Comparison of ENCODE assay signal across 11 mouse cellular contexts in the genomic region with DNA sequence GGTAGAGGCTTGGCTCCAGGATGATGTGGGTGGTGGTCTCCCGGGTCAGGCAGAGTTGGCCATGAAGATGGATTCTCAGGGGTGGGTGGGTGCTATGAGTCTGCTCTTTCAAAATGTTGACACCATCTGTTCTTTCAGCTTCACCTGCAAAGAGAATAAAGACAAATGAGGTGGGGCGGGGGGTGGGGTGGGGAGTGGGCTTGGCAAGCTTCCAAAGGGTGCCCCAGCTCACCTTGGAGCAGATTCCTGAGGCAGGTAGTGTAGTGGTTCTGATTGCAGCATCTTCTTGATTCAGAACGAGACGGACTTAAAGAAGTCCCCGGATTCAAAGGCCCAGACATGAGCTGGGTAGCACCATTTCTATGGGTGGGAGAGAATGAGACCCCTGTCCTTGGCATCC. TPM values are rescaled to one million over a fixed set of nuclear protein-coding genes. Genes with fewer than 3 reads are reported as not detected.
DNase-seq lines count a peak whose midpoint lies in the region; ATAC-seq and TF ChIP-seq lines count a peak whose summit lies in the region.
"Had no signal": no experiment of that assay in that cellular context is flagged by ENCODE, and none has a peak within 500 bp of the region (broad histone marks: within the 10 kb centered on the region; RNA-seq: fewer than 3 reads in every experiment).

No protein-coding gene starts in this region.

- no peak overlapping the region for H3K27ac ChIP-seq in hindbrain, embryonic 11.5 days (ENCODE audit: low read depth, low read length)
- H3K27ac ChIP-seq in hindbrain, embryonic 14.5 days: no peak overlapping the region
- H3K27ac ChIP-seq in embryonic facial prominence, embryonic 13.5 days: peak overlapping the region; percentile 99
- H3K27ac ChIP-seq in intestine, embryonic 15.5 days: peak overlapping the region; percentile 85
- H3K27ac ChIP-seq in midbrain, embryonic 10.5 days (replicated peaks): no peak overlapping the region

- peak overlapping the region; percentile 17; the same call in 1 of the 2 replicates for H3K4me3 ChIP-seq in hindbrain, embryonic 11.5 days (ENCODE audit: low read depth, low read length)
- no peak overlapping the region for H3K4me3 ChIP-seq in hindbrain, embryonic 14.5 days (replicated peaks; ENCODE audit: low read length)
- H3K4me3 ChIP-seq in embryonic facial prominence, embryonic 13.5 days: peak overlapping the region; percentile 53
- H3K4me3 ChIP-seq in intestine, embryonic 15.5 days (replicated peaks): peak overlapping the region; percentile 46
- peak overlapping the region; percentile 65 for H3K4me3 ChIP-seq in myocyte
- H3K4me3 ChIP-seq in midbrain, embryonic 10.5 days: no peak overlapping the region; the same call in 1 of the 2 replicates

- peak overlapping the region; percentile 10 for H3ac ChIP-seq in myocyte (ENCODE audit: control insufficient read depth, insufficient read length)

- 0 out of 2 replicates have a peak overlapping the region, but pooled peaks have one; percentile 2 for H3K4me2 ChIP-seq in hindbrain, embryonic 11.5 days (replicated peaks; ENCODE audit: low read depth, low read length)
- no peak overlapping the region for H3K4me2 ChIP-seq in hindbrain, embryonic 14.5 days (replicated peaks)
- H3K4me2 ChIP-seq in embryonic facial prominence, embryonic 13.5 days: peak overlapping the region; percentile 63
- peak overlapping the region; percentile 47 for H3K4me2 ChIP-seq in intestine, embryonic 15.5 days (replicated peaks)
- H3K4me2 ChIP-seq in myocyte (ENCODE audit: low read depth): peak overlapping the region; percentile 62

- no peaks in the 10 kb centered on the region for H3K36me3 ChIP-seq in hindbrain, embryonic 11.5 days (ENCODE audit: control insufficient read depth, insufficient read depth, low read length)
- no peaks in the 10 kb centered on the region for H3K36me3 ChIP-seq in hindbrain, embryonic 14.5 days (replicated peaks; ENCODE audit: control insufficient read depth, insufficient read depth)
- peaks cover 5% of the 10 kb centered on the region; the same call in 1 of the 2 replicates for H3K36me3 ChIP-seq in embryonic facial prominence, embryonic 13.5 days
- no peaks in the 10 kb centered on the region for H3K36me3 ChIP-seq in intestine, embryonic 15.5 days
- no peaks in the 10 kb centered on the region for H3K36me3 ChIP-seq in myocyte (ENCODE audit: control insufficient read depth, insufficient read depth)
- no peaks in the 10 kb centered on the region for H3K36me3 ChIP-seq in midbrain, embryonic 10.5 days

- TF ChIP-seq POLR2A in myocyte (IDR thresholded peaks at IDR 0.05; ENCODE audit: insufficient read length, low read depth): no peak

- H3K79me2 ChIP-seq in myocyte (ENCODE audit: control insufficient read depth, insufficient read depth): no peaks in the 10 kb centered on the region

- H3K9ac ChIP-seq in hindbrain, embryonic 11.5 days (ENCODE audit: low read depth, low read length): no peak overlapping the region
- H3K9ac ChIP-seq in hindbrain, embryonic 14.5 days: no peak overlapping the region
- peak overlapping the region; percentile 84 for H3K9ac ChIP-seq in embryonic facial prominence, embryonic 13.5 days
- peak overlapping the region; percentile 52 for H3K9ac ChIP-seq in intestine, embryonic 15.5 days

- no peak for ATAC-seq in hindbrain, embryonic 11.5 days (ENCODE audit: low FRiP score)
- ATAC-seq in hindbrain, embryonic 14.5 days (ENCODE audit: low FRiP score): no peak
- no peak for ATAC-seq in embryonic facial prominence, embryonic 13.5 days (ENCODE audit: insufficient number of reproducible peaks, insufficient read depth, low FRiP score, low TSS enrichment, low read depth)
- ATAC-seq in intestine, embryonic 15.5 days: no peak

- WGBS in hindbrain, embryonic 11.5 days: 92% methylated on average over 5 of the region's 5 CpGs
- 93% methylated on average over 5 of the region's 5 CpGs for WGBS in hindbrain, embryonic 14.5 days
- 74% methylated on average over 5 of the region's 5 CpGs for WGBS in embryonic facial prominence, embryonic 13.5 days
- 59% methylated on average over 5 of the region's 5 CpGs for WGBS in intestine, embryonic 15.5 days
- WGBS in midbrain, embryonic 10.5 days: 84% methylated on average over 5 of the region's 5 CpGs

- 0 out of 2 replicates have a peak, but pooled peaks cover 2% of the 10 kb centered on the region for H3K4me1 ChIP-seq in hindbrain, embryonic 11.5 days (replicated peaks; ENCODE audit: control insufficient read depth, insufficient read depth, low read length)
- 0 out of 2 replicates have a peak, but pooled peaks cover 3% of the 10 kb centered on the region for H3K4me1 ChIP-seq in hindbrain, embryonic 14.5 days (replicated peaks; ENCODE audit: control insufficient read depth, insufficient read depth, low read length)
- peaks cover 82% of the 10 kb centered on the region for H3K4me1 ChIP-seq in embryonic facial prominence, embryonic 13.5 days
- peaks cover 47% of the 10 kb centered on the region for H3K4me1 ChIP-seq in intestine, embryonic 15.5 days (replicated peaks)
- H3K4me1 ChIP-seq in midbrain, embryonic 10.5 days: peaks cover 64% of the 10 kb centered on the region

- H3K9me3 ChIP-seq in hindbrain, embryonic 11.5 days (ENCODE audit: control insufficient read depth, low read length): no peaks in the 10 kb centered on the region
- H3K9me3 ChIP-seq in hindbrain, embryonic 14.5 days (ENCODE audit: control insufficient read depth, low read length): peaks cover 13% of the 10 kb centered on the region
- H3K9me3 ChIP-seq in embryonic facial prominence, embryonic 13.5 days: peaks cover 17% of the 10 kb centered on the region
- no peaks in the 10 kb centered on the region for H3K9me3 ChIP-seq in intestine, embryonic 15.5 days
- peaks cover 12% of the 10 kb centered on the region for H3K9me3 ChIP-seq in midbrain, embryonic 10.5 days (replicated peaks)

- no peak for DNase-seq in hindbrain, embryonic 11.5 days (ENCODE audit: low spot score)
- DNase-seq in hindbrain, embryonic 14.5 days (ENCODE audit: low spot score): no peak
- no peak for DNase-seq in thymus, postnatal 4 days
- no peak for DNase-seq in midbrain, embryonic 10.5 days (ENCODE audit: low spot score)
- DNase-seq: gastrocnemius, adult 2 months; kidney, adult 9 months; right cerebral cortex, postnatal 25 days; thymus, adult 18-20 months had no signal

- peaks cover 6% of the 10 kb centered on the region; the same call in 1 of the 2 replicates for H3K27me3 ChIP-seq in hindbrain, embryonic 11.5 days (ENCODE audit: control insufficient read depth, insufficient read depth, low read length)
- 0 out of 2 replicates have a peak, but pooled peaks cover 7% of the 10 kb centered on the region for H3K27me3 ChIP-seq in hindbrain, embryonic 14.5 days (ENCODE audit: control insufficient read depth, insufficient read depth, low read length)
- no peaks in the 10 kb centered on the region for H3K27me3 ChIP-seq in embryonic facial prominence, embryonic 13.5 days
- H3K27me3 ChIP-seq in intestine, embryonic 15.5 days (replicated peaks): no peaks in the 10 kb centered on the region
- no peaks in the 10 kb centered on the region for H3K27me3 ChIP-seq in myocyte (ENCODE audit: control insufficient read depth, insufficient read depth, insufficient read length)
- H3K27me3 ChIP-seq in midbrain, embryonic 10.5 days (ENCODE audit: low read depth, poor library complexity, severe bottlenecking): peaks cover 24% of the 10 kb centered on the region

TF ChIP-seq in myocyte, 11 proteins besides CTCF, POLR2A, EP300 and RAD21:
- TF ChIP-seq TCF12 (IDR thresholded peaks at IDR 0.05; ENCODE audit: insufficient read depth, poor library complexity, severe bottlenecking) (no peak), POLR2AphosphoS2 (IDR thresholded peaks at IDR 0.05; ENCODE audit: insufficient read length, low read depth) (peak; percentile 67)

RNA-seq across cellular contexts. Expression of a gene that starts 43.5 kb away (rescaled TPM):
- polyA plus RNA-seq in hindbrain, embryonic 11.5 days (2014; fragmentation: Nextera tagmentation; extraction: Ambion mirVana): 13.5 and 13.9 TPM in 2 replicates
- polyA plus RNA-seq in hindbrain, embryonic 14.5 days (2014; fragmentation: Nextera tagmentation; extraction: Ambion mirVana): 21.6 and 22.9 TPM in 2 replicates
- polyA plus RNA-seq in embryonic facial prominence, embryonic 13.5 days (2015; fragmentation: Nextera tagmentation; extraction: Ambion mirVana): 36.0 and 36.7 TPM in 2 replicates
- 44.9 and 57.4 TPM in 2 replicates for polyA plus RNA-seq in intestine, embryonic 15.5 days (2015; fragmentation: Nextera tagmentation; extraction: Ambion mirVana)
- 73.3 TPM for polyA plus RNA-seq in myocyte (2012; fragmentation: generic; extraction: Trizol)
- polyA plus RNA-seq in midbrain, embryonic 10.5 days (2016; fragmentation: Nextera tagmentation; extraction: Ambion mirVana): 15.8 and 20.3 TPM in 2 replicates

Comparison
In these comparisons a context has a peak if more than half of its experiments do, and no peak if none do; other contexts are left out.
1. H3K4me3 ChIP-seq: peak in hindbrain, embryonic 11.5 days (single experiment), embryonic facial prominence, embryonic 13.5 days (single experiment), intestine, embryonic 15.5 days (single experiment) and myocyte (single experiment); none in hindbrain, embryonic 14.5 days (single experiment) and midbrain, embryonic 10.5 days (single experiment).
2. H3K27ac ChIP-seq: peak in embryonic facial prominence, embryonic 13.5 days (single experiment) and intestine, embryonic 15.5 days (single experiment); none in hindbrain, embryonic 11.5 days (single experiment), hindbrain, embryonic 14.5 days (single experiment) and midbrain, embryonic 10.5 days (single experiment).
3. H3K9ac ChIP-seq: peak in embryonic facial prominence, embryonic 13.5 days (single experiment) and intestine, embryonic 15.5 days (single experiment); none in hindbrain, embryonic 11.5 days (single experiment) and hindbrain, embryonic 14.5 days (single experiment).